Mouse (Mus musculus) intestine, embryonic 14.5 days (tissue): ENCODE data around the gene Bcas3. TPM values are rescaled to one million over a fixed set of nuclear protein-coding genes. Genes with fewer than 3 reads are reported as not detected.

Experiments
- ATAC-seq: fragments of 200-750 bp; cut with Nextera tagmentation; replicated peaks from 2 replicates; pipeline ENCODE4 v1.8.0; 2017; ENCODE audit warnings: low read depth, moderate number of reproducible peaks, moderate TSS enrichment, moderate library complexity; ENCODE audit not compliant: low FRiP score, low TSS enrichment
- DNase-seq: peaks from one replicate; pipeline ENCODE4 v3.0.0-alpha.2; 2018; ENCODE audit warnings: low spot score
- H3K27ac ChIP-seq: fragments of 300-500 bp; sonication (generic); 2 replicates; pipeline ENCODE4 v1.5.1; 2014; ENCODE audit warnings: low read depth, mild to moderate bottlenecking, control low read depth
- H3K27me3 ChIP-seq: fragments of 300-500 bp; sonication (generic); replicated peaks from 2 replicates; pipeline ENCODE4 v1.6.1; 2014; ENCODE audit warnings: low read length, control low read depth; ENCODE audit not compliant: control insufficient read depth, insufficient read depth
- H3K36me3 ChIP-seq: fragments of 300-500 bp; sonication (generic); 2 replicates; pipeline ENCODE4 v1.6.1; 2014; ENCODE audit warnings: low read length, control low read depth; ENCODE audit not compliant: control insufficient read depth, insufficient read depth
- H3K4me1 ChIP-seq: fragments of 300-500 bp; sonication (generic); replicated peaks from 2 replicates; pipeline ENCODE4 v1.6.1; 2014; ENCODE audit warnings: low read length, control low read depth, mixed read lengths; ENCODE audit not compliant: control insufficient read depth, insufficient read depth
- H3K4me2 ChIP-seq: fragments of 300-500 bp; sonication (generic); 2 replicates; pipeline ENCODE4 v1.6.1; 2014; ENCODE audit warnings: low read length
- H3K4me3 ChIP-seq: fragments of 300-500 bp; sonication (generic); 2 replicates; pipeline ENCODE4 v1.5.1; 2014; ENCODE audit warnings: low read depth, low read length, control low read depth, mixed read lengths
- H3K9ac ChIP-seq: fragments of 300-500 bp; sonication (generic); 2 replicates; pipeline ENCODE4 v1.6.1; 2014; ENCODE audit warnings: mild to moderate bottlenecking, low read length
- H3K9me3 ChIP-seq: fragments of 300-500 bp; sonication (generic); 2 replicates; pipeline ENCODE4 v1.6.1; 2016; ENCODE audit warnings: low read length, control low read depth; ENCODE audit not compliant: control insufficient read depth
- WGBS: fragments of 180-500 bp; shearing (Covaris S2); extraction: QIAGEN DNeasy Blood & Tissue Kit; methylation state at CpG from one replicate; pipeline ENCODE4 v1.1.7; 2014; 5-methylcytosine and 5-hydroxymethylcytosine counted together
- microRNA-seq: library from miRNA; unstranded; fragments of <30 nt; microRNA quantifications from one replicate; pipeline ENCODE4, GENCODE M21; 2016
- polyA plus RNA-seq: library from polyadenylated mRNA; unstranded; fragments of >200 nt; fragmentation: Nextera tagmentation; extraction: Ambion mirVana; gene quantifications from 2 replicates; pipeline ENCODE4 v1.2.1, GENCODE M21; 2014

Gene Bcas3
- polyA plus RNA-seq, 1 experiment from 2014 or later, result 17.9 TPM

DNA sequence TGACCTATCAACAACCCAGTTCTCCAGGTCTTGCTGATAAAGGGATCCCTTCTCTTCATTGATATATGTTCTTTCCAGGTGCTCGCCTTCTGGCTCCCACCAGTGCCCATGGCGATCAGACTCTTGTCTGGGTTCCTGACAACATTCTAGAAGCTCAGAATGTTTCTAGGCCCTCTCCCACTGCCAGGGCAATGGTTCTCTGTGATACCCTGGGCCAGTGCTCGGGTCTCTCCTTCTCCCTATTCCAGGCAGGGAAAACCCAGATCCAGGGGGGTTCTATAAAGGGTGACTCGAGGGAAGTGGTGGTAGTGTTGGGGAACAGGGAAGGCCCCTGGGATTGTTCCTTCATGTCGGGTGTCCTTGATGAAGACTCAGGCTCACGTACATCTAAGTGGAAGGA is 497.3 kb downstream of the Bcas3 start, which contains the start of gene Gm11444:
Gene Gm11444 (minus strand): TSS at position 101 of the 400 bp plus-strand sequence.
- Histone ChIP-seq H3K27ac (no peak within 1 kb of the TSS), H3K4me3 (no peak within 1 kb of the TSS), H3K36me3 (no peaks in the 10 kb centered on the region), H3K27me3 (peaks cover 11% of the 10 kb centered on the region), H3K9ac (no peak within 1 kb of the TSS), H3K4me1 (no peaks in the 10 kb centered on the region), H3K9me3 (no peaks in the 10 kb centered on the region), H3K4me2 (0 out of 2 replicates have a peak within 1 kb of the TSS, but pooled peaks have one; percentile 51)
- DNase-seq (peak; percentile 48), ATAC-seq (no peak)
- WGBS, result 80% methylated on average over 6 of the region's 6 CpGs

DNA sequence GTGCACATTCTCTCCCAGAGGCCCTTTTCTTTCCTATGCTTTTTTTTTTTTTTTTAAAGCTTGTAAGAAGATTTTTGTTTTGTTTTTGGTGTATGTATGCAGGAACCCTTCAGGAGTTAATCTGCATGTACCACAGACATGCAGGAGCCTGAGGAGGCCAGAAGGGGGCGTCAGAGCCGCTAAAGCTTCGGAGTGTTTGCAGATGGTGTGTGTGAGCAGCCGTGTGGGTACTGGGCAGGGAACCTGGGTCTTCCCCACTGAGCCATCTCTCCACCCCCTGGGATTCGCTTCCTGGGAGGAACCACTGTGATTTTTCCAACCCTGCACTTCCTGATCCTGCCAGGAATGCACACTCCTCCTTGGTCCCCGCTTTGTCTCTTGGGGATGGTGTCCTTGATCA is 497.8 kb downstream of the Bcas3 start:
- Histone ChIP-seq H3K27me3 (peaks cover 5% of the 10 kb centered on the region; the same call in 1 of the 2 replicates), H3K36me3 (no peaks in the 10 kb centered on the region), H3K9ac (no peak overlapping the region), H3K27ac (no peak overlapping the region), H3K4me2 (no peak overlapping the region), H3K4me1 (no peaks in the 10 kb centered on the region), H3K4me3 (no peak overlapping the region), H3K9me3 (no peaks in the 10 kb centered on the region)
- ATAC-seq, result no peak
- WGBS, result 39% methylated on average over 6 of the region's 6 CpGs
- DNase-seq, result peak; percentile 51

DNA sequence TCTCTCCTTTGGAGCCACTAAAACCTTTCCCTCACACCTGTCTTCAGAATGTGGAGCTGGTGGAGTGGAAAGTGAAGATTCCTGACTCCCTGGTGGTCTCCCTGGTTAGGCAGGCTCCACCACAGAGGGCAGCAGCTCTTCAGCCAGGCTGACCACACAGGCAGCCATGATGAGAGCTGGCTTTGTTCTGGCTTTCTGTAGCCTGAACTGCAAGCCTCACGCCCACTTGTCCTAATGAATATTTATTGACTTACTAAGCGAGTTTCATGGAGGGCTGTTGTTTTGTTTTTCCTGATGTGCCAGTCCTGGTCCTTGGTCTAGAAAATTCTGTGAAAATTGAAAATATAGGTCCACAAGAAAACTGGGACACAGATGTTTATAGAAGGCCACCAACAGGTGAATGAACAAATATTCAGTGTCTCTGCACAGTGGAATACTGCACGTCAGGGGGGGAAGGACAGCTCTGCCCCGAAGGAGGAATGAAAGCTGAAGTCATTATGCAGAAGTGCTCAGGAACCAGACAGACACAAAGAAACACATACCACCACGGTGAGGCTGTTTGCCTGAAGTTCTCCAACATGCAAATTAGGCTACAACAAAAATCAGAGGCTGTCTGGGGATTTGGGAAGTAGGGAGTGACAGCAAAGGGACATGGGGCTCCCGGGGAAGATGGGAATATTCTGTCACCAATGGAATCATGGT is 505.2 kb downstream of the Bcas3 start:
- DNase-seq, result peak; percentile 41
- no peaks in the 10 kb centered on the region for H3K27me3 ChIP-seq
- H3K4me1 ChIP-seq, result no peaks in the 10 kb centered on the region
- no peak for ATAC-seq
- no peak overlapping the region for H3K4me2 ChIP-seq
- H3K9ac ChIP-seq, result no peak overlapping the region
- WGBS, result 38% methylated on average over 6 of the region's 6 CpGs
- no peaks in the 10 kb centered on the region for H3K9me3 ChIP-seq
- no peak overlapping the region for H3K27ac ChIP-seq
- no peak overlapping the region for H3K4me3 ChIP-seq
- no peaks in the 10 kb centered on the region for H3K36me3 ChIP-seq

DNA sequence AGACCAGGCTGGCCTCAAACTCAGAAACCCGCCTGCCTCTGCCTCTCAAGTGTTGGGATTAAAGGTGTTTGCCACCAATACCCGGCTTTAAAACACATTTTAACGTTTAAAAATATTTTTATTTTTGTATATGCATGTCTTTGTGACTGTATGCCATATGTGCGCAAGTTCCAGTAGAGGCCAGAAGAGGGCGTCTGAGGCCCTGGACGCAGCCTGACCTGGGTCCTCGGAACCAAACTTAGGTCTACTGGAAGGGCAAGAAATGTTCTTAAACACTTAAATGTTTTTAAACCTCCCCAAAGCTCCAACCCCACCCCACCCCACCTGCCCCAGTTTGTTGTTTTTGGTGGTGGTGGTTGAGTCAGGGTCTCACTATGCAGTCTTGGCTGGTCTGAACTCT is 511.4 kb downstream of the Bcas3 start:
- 42% methylated on average over 7 of the region's 7 CpGs for WGBS
- no peak overlapping the region for H3K4me3 ChIP-seq
- no peaks in the 10 kb centered on the region for H3K27me3 ChIP-seq
- H3K4me1 ChIP-seq, result no peaks in the 10 kb centered on the region
- H3K4me2 ChIP-seq, result no peak overlapping the region
- H3K9ac ChIP-seq, result no peak overlapping the region
- H3K9me3 ChIP-seq, result no peaks in the 10 kb centered on the region
- peak; percentile 50 for DNase-seq
- no peaks in the 10 kb centered on the region for H3K36me3 ChIP-seq
- no peak overlapping the region for H3K27ac ChIP-seq
- ATAC-seq, result no peak

Small RNA genes lying within 50 kb of the gene (microRNA-seq; reads per million reads assigned to microRNA genes)
- not detected for gene Mir5110

Other genes with a start within 250 kb of the Bcas3 start
- 5.5 and 5.7 TPM in 2 replicates for gene Usp32, start 213.0 kb upstream of the Bcas3 start, polyA plus RNA-seq
- gene 1700125H20Rik, start 182.8 kb upstream of the Bcas3 start, polyA plus RNA-seq, result not detected in 2 replicates
- 49.8 and 50.0 TPM in 2 replicates for gene Appbp2, start 118.0 kb upstream of the Bcas3 start, polyA plus RNA-seq
- gene Ppm1d, start 41.9 kb upstream of the Bcas3 start, polyA plus RNA-seq, result 15.8 and 16.7 TPM in 2 replicates